Mouse (Mus musculus): ENCODE results near the gene Col11a2.

DNA sequence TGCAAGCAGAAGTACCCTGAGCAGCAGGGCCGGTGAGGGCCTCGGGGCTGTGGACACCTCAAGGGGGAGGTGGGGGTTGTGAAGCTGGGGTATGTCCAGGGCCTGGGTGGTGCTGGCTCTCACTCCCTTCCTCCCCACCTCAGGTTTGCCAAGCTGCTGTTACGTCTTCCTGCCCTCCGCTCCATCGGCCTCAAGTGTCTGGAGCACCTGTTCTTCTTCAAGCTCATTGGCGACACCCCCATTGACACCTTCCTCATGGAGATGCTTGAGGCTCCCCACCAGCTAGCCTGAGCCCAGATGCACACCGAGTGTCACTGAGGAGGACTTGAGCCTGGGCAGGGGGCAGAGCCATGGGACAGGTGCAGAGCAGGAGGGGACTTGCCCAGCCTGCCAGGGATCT, 2.0 kb upstream of the Col11a2 start:
- no peak for TF ChIP-seq POLR2AphosphoS2 (IDR thresholded peaks at IDR 0.05; ENCODE audit: insufficient read length, low read depth)
- TF ChIP-seq POLR2A (IDR thresholded peaks at IDR 0.05; ENCODE audit: insufficient read length, low read depth), result no peak
- TF ChIP-seq TCF12 (IDR thresholded peaks at IDR 0.05; ENCODE audit: insufficient read depth, poor library complexity, severe bottlenecking), result no peak
- no peak for TF ChIP-seq USF1 (IDR thresholded peaks at IDR 0.05; ENCODE audit: low read depth)
- TF ChIP-seq MYOG (IDR thresholded peaks at IDR 0.05; ENCODE audit: control insufficient read depth in 1 of 3, insufficient read depth in 1 of 3, insufficient read length in 2 of 3, low read depth in 2 of 3), result no peak
- no peak for TF ChIP-seq E2F4 (IDR thresholded peaks at IDR 0.05; ENCODE audit: insufficient read depth)
